Mouse (Mus musculus) CH12.LX (cell line): ENCODE measurements at regions not wholly inside any gene's neighbourhood (a gene's known extent, or its start where the extent isn't known, plus 50 kb on each side); places are given as distances from the start of the nearest gene placed in this dataset.
"Not testable (repeated sequence)": the region's sequence is repeated elsewhere in the genome, so short reads cannot be mapped to it uniquely, and the experiment has no call there.

Source experiments
- DNase-seq: peaks from one replicate; pipeline ENCODE4 v3.0.0-alpha.2; 2013; ENCODE audit errors: extremely low read depth
- H3K27ac ChIP-seq: 2 replicates; pipeline ENCODE4 v1.5.1; 2012; ENCODE audit warnings: low read depth, mild to moderate bottlenecking, control low read depth, moderate library complexity; ENCODE audit not compliant: insufficient read depth
- H3K27me3 ChIP-seq: replicated peaks from 2 replicates; pipeline ENCODE3; 2012; ENCODE audit warnings: inconsistent platforms
- H3K36me3 ChIP-seq, 2 experiments: replicated peaks in 1 of 2; 2 replicates each; pipeline versions ENCODE3 to v1.6.1; 2012; ENCODE audit warnings: inconsistent platforms in 1 of 2, low read length in 1 of 2, mild to moderate bottlenecking in 1 of 2, mixed read lengths in 1 of 2, moderate library complexity in 1 of 2; ENCODE audit not compliant: control insufficient read depth in 1 of 2, insufficient read depth in 1 of 2
- H3K4me1 ChIP-seq, 2 experiments: 2 replicates each; pipeline ENCODE4 v1.6.1; 2012; ENCODE audit warnings: inconsistent platforms in 1 of 2, moderate library complexity in 1 of 2; ENCODE audit not compliant: insufficient read depth in 2 of 2, control insufficient read depth in 1 of 2
- H3K4me2 ChIP-seq: 2 replicates; pipeline ENCODE4 v1.6.1; 2012; ENCODE audit warnings: low read depth, mild to moderate bottlenecking, control low read depth; ENCODE audit not compliant: poor library complexity, insufficient read depth, severe bottlenecking
- H3K4me3 ChIP-seq, 3 experiments: fragments of 150-350 bp in 1 of 3; sonication (generic) in 1 of 3; replicated peaks in 1 of 3; 2 replicates each; pipeline versions ENCODE3 to v1.5.1; 2011 to 2012; ENCODE audit warnings: low read depth in 2 of 3, low read length in 2 of 3, mild to moderate bottlenecking in 2 of 3, moderate library complexity in 2 of 3, control low read depth in 1 of 3, improper control_type of control experiment in 1 of 3, inconsistent platforms in 1 of 3, mixed read lengths in 1 of 3; ENCODE audit not compliant: poor library complexity in 1 of 3
- H3K79me2 ChIP-seq: replicated peaks from 2 replicates; pipeline ENCODE4 v1.6.1; 2012; ENCODE audit warnings: mild to moderate bottlenecking, moderate library complexity; ENCODE audit not compliant: control insufficient read depth, poor library complexity, insufficient read depth, severe bottlenecking; ENCODE audit errors: extremely low read depth
- H3K9ac ChIP-seq: 2 replicates; pipeline ENCODE4 v1.6.1; 2012; ENCODE audit warnings: low read depth, mild to moderate bottlenecking, control low read depth, moderate library complexity; ENCODE audit not compliant: insufficient read depth
- H3K9me3 ChIP-seq: replicated peaks from 2 replicates; pipeline ENCODE3; 2012; ENCODE audit warnings: low read length, inconsistent platforms, mixed read lengths
- BHLHE40 ChIP-seq: IDR thresholded peaks from 2 replicates; pipeline ENCODE4 v1.6.1; 2011; ENCODE audit warnings: mild to moderate bottlenecking, low read depth, low read length, improper control_type of control experiment
- CHD2 ChIP-seq: IDR thresholded peaks from 2 replicates; pipeline ENCODE4 v1.6.1; 2011; ENCODE audit warnings: low read length, improper control_type of control experiment
- EP300 ChIP-seq: IDR thresholded peaks from 2 replicates; pipeline ENCODE4 v1.6.1; 2011; ENCODE audit warnings: low read length, improper control_type of control experiment
- ETS1 ChIP-seq: conservative IDR thresholded peaks from 2 replicates; pipeline ENCODE4 v1.6.1; 2012; ENCODE audit warnings: low read depth, mild to moderate bottlenecking, inconsistent platforms, low read length, improper control_type of control experiment, moderate library complexity
- JUN ChIP-seq: IDR thresholded peaks from 2 replicates; pipeline ENCODE4 v1.6.1; 2011; ENCODE audit warnings: low read depth, mild to moderate bottlenecking, low read length, improper control_type of control experiment, moderate library complexity; ENCODE audit not compliant: insufficient read depth
- JUND ChIP-seq: conservative IDR thresholded peaks from 2 replicates; pipeline ENCODE4 v1.6.1; 2011; ENCODE audit warnings: low read depth, low read length, improper control_type of control experiment
- MAX ChIP-seq: IDR thresholded peaks from 2 replicates; pipeline ENCODE4 v1.6.1; 2011; ENCODE audit warnings: low read length, improper control_type of control experiment
- MAZ ChIP-seq: IDR thresholded peaks from 2 replicates; pipeline ENCODE4 v1.6.1; 2012; ENCODE audit warnings: low read depth, mild to moderate bottlenecking, inconsistent platforms, low read length, improper control_type of control experiment, moderate library complexity
- MEF2A ChIP-seq: IDR thresholded peaks from 2 replicates; pipeline ENCODE4 v1.6.1; 2014; ENCODE audit warnings: low read depth, mild to moderate bottlenecking, inconsistent platforms, low read length, improper control_type of control experiment, borderline replicate concordance
- MYC ChIP-seq: IDR thresholded peaks from 2 replicates; pipeline ENCODE4 v1.6.1; 2011; ENCODE audit warnings: low read depth, mild to moderate bottlenecking, improper control_type of control experiment, low read length
- NELFE ChIP-seq: IDR thresholded peaks from 2 replicates; pipeline ENCODE4 v1.6.1; 2011; ENCODE audit warnings: low read depth, low read length, improper control_type of control experiment
- POLR2A ChIP-seq: IDR thresholded peaks from 2 replicates; pipeline ENCODE4 v1.6.1; 2011; ENCODE audit warnings: low read depth, mild to moderate bottlenecking, improper control_type of control experiment, low read length
- POLR2AphosphoS2 ChIP-seq: IDR thresholded peaks from 2 replicates; pipeline ENCODE4 v1.6.1; 2011; ENCODE audit warnings: low read depth, low read length, improper control_type of control experiment
- RAD21 ChIP-seq: IDR thresholded peaks from 2 replicates; pipeline ENCODE4 v1.6.1; 2011; ENCODE audit warnings: low read depth, mild to moderate bottlenecking, low read length, improper control_type of control experiment, moderate library complexity
- RCOR1 ChIP-seq: conservative IDR thresholded peaks from 2 replicates; pipeline ENCODE4 v1.6.1; 2012; ENCODE audit warnings: low read depth, mild to moderate bottlenecking, inconsistent platforms, low read length, improper control_type of control experiment
- SMC3 ChIP-seq: IDR thresholded peaks from 2 replicates; pipeline ENCODE4 v1.6.1; 2011; ENCODE audit warnings: low read depth, low read length, improper control_type of control experiment
- TCF12 ChIP-seq: IDR thresholded peaks from 2 replicates; pipeline ENCODE4 v1.6.1; 2014; ENCODE audit warnings: low read depth, mild to moderate bottlenecking, inconsistent platforms, low read length, improper control_type of control experiment
- UBTF ChIP-seq: IDR thresholded peaks from 2 replicates; pipeline ENCODE4 v1.6.1; 2012; ENCODE audit warnings: low read depth, mild to moderate bottlenecking, inconsistent platforms, low read length, improper control_type of control experiment, moderate library complexity
- USF2 ChIP-seq: conservative IDR thresholded peaks from 2 replicates; pipeline ENCODE4 v1.6.1; 2011; ENCODE audit warnings: low read depth, low read length, improper control_type of control experiment
- ZKSCAN1 ChIP-seq: IDR thresholded peaks from 2 replicates; pipeline ENCODE4 v1.6.1; 2012; ENCODE audit warnings: low read depth, inconsistent platforms, low read length, improper control_type of control experiment, borderline replicate concordance
- ZMIZ1 ChIP-seq: IDR thresholded peaks from 2 replicates; pipeline ENCODE4 v1.6.1; 2012; ENCODE audit warnings: low read depth, mild to moderate bottlenecking, inconsistent platforms, low read length, improper control_type of control experiment
- dilution Hi-C: fragments of 300-500 bp; cut with MboI; formaldehyde crosslinking; loops from 2 replicates; pipeline ENCODE4 v1.14.3; 2020; ENCODE audit warnings: low sequenced_read_pairs; ENCODE audit not compliant: extremely low pct_unique_long_range_greater_than_20kb, extremely low pct_ligation_motif_present
- in situ Hi-C: fragments of 300-500 bp; cut with MboI; formaldehyde crosslinking; loops from 3 replicates; pipeline ENCODE4 v1.14.3; 2019; ENCODE audit warnings: low sequenced_read_pairs, low pct_ligation_motif_present, low pct_unique_long_range_greater_than_20kb, mixed read lengths

- in situ Hi-C loops: no loop called here
- dilution Hi-C loops: no loop called here
Observed at GRCm38 (mm10) chr12:98144464-98144863, 114.8 kb downstream of the Galc start.

GRCm38 (mm10) chr12:98143170-98143569 lies 116.1 kb downstream of the Galc start:
- Histone ChIP-seq H3K9me3 (no peaks in the 10 kb centered on the region), H3K9ac (no peak overlapping the region), H3K79me2 (no peaks in the 10 kb centered on the region), H3K4me3 (no peak overlapping the region), H3K36me3 (no peaks in the 10 kb centered on the region), H3K27ac (no peak overlapping the region), H3K4me1 (no peaks in the 10 kb centered on the region), H3K27me3 (no peaks in the 10 kb centered on the region), H3K4me2 (no peak overlapping the region)
- in situ Hi-C loops (no loop called here), dilution Hi-C loops (no loop called here)
- no peak for DNase-seq
- no peak for TF ChIP-seq RCOR1
- no peak for TF ChIP-seq TCF12
- TF ChIP-seq RAD21: no peak
- no peak for TF ChIP-seq MYC

More at GRCm38 (mm10) chr12:98144464-98144863, 114.8 kb downstream of the Galc start:
- Histone ChIP-seq H3K79me2 (no peaks in the 10 kb centered on the region), H3K4me3 (no peak overlapping the region), H3K4me2 (no peak overlapping the region), H3K27ac (no peak overlapping the region), H3K36me3 (no peaks in the 10 kb centered on the region), H3K9ac (no peak overlapping the region), H3K27me3 (no peaks in the 10 kb centered on the region), H3K9me3 (no peaks in the 10 kb centered on the region), H3K4me1 (no peaks in the 10 kb centered on the region)
- DNase-seq: no peak
- TF ChIP-seq MAZ (no peak), USF2 (no peak), UBTF (no peak), JUN (no peak), ETS1 (no peak), POLR2A (no peak), POLR2AphosphoS2 (no peak), TCF12 (no peak), MAX (no peak), SMC3 (no peak), ZKSCAN1 (no peak), CHD2 (no peak), MEF2A (no peak), BHLHE40 (no peak), NELFE (no peak), RCOR1 (no peak), ZMIZ1 (no peak), EP300 (no peak), JUND (no peak)

- H3K4me3 ChIP-seq, DNase-seq, in situ Hi-C loops: not testable (repeated sequence)
Observed at GRCm38 (mm10) chr12:98139906-98140305, 119.4 kb downstream of the Galc start.

More at GRCm38 (mm10) chr12:98139906-98140305, 119.4 kb downstream of the Galc start:
- H3K4me1 ChIP-seq, H3K27me3 ChIP-seq, H3K27ac ChIP-seq, H3K4me2 ChIP-seq, H3K9me3 ChIP-seq, dilution Hi-C loops, H3K9ac ChIP-seq, H3K36me3 ChIP-seq, H3K79me2 ChIP-seq: not testable (repeated sequence)
